Mouse (Mus musculus): ENCODE data around the gene Sys1. TPM values are rescaled to one million over a fixed set of nuclear protein-coding genes. Genes with fewer than 3 reads are reported as not detected.

The Sys1 gene
- polyA plus RNA-seq, 1 experiment from 2014 or later = 60.6 TPM

DNA sequence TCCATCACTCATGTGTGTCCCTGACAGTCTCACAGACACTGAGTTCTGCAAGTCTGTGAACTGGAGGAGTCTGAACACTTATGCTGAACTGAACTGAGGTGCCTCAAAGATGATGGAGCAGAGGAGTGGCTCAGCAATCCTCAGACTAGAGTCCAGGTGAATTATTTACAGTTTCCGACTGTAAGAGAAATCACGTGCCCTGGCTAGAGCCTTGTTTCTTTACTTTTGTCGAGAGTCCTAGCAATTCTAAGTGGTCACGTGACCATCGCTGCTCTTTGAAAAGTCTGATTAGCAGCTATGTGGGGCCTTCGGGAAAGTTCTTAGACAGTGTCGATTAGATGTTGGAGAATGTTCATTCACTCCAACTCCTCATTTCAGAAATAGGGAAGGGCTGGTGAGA lies 1.2 kb downstream of the Sys1 start:
- no peaks in the 10 kb centered on the region for H3K27me3 ChIP-seq (replicated peaks)
- H3K9ac ChIP-seq = no peak overlapping the region
- H3K4me2 ChIP-seq = peak overlapping the region; percentile 8; the same call in 1 of the 2 replicates
- H3K27ac ChIP-seq = peak overlapping the region; percentile 83
- H3K9me3 ChIP-seq = no peaks in the 10 kb centered on the region
- ATAC-seq (ENCODE audit: insufficient read depth, low FRiP score, low read depth) = peak; percentile 50
- WGBS = 32% methylated on average over 7 of the region's 7 CpGs
- H3K4me1 ChIP-seq = peaks cover 31% of the 10 kb centered on the region
- no peak overlapping the region for H3K4me3 ChIP-seq (replicated peaks)
- H3K36me3 ChIP-seq = no peaks in the 10 kb centered on the region

DNA sequence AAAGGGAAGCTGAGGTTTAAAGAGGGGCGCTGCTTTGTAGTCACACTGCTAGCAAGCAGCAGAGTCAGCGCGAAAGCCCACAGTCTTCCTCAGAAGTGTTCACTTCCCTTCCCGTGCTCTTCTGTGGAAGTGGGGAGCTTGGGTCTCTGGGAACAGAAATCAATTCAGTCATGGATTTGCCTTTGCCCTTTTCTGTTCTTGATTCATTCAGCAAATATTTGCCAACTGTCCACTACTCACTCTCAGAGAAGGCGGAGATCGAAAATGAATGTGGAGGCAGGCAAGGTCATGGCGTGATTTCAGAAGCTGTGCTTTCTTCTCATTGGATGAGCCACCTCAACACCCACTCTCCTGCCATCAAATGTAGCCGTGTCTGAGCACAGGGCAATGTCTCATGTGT lies 1.8 kb downstream of the Sys1 start:
- Histone ChIP-seq H3K4me2 (0 out of 2 replicates have a peak overlapping the region, but pooled peaks have one; percentile 11), H3K9ac (no peak overlapping the region), H3K36me3 (no peaks in the 10 kb centered on the region), H3K4me1 (peaks cover 31% of the 10 kb centered on the region), H3K27ac (peak overlapping the region; percentile 83), H3K9me3 (no peaks in the 10 kb centered on the region), H3K27me3 (replicated peaks) (no peaks in the 10 kb centered on the region), H3K4me3 (replicated peaks) (no peak overlapping the region)
- 64% methylated on average over 8 of the region's 8 CpGs for WGBS
- ATAC-seq (ENCODE audit: insufficient read depth, low FRiP score, low read depth) = no peak

DNA sequence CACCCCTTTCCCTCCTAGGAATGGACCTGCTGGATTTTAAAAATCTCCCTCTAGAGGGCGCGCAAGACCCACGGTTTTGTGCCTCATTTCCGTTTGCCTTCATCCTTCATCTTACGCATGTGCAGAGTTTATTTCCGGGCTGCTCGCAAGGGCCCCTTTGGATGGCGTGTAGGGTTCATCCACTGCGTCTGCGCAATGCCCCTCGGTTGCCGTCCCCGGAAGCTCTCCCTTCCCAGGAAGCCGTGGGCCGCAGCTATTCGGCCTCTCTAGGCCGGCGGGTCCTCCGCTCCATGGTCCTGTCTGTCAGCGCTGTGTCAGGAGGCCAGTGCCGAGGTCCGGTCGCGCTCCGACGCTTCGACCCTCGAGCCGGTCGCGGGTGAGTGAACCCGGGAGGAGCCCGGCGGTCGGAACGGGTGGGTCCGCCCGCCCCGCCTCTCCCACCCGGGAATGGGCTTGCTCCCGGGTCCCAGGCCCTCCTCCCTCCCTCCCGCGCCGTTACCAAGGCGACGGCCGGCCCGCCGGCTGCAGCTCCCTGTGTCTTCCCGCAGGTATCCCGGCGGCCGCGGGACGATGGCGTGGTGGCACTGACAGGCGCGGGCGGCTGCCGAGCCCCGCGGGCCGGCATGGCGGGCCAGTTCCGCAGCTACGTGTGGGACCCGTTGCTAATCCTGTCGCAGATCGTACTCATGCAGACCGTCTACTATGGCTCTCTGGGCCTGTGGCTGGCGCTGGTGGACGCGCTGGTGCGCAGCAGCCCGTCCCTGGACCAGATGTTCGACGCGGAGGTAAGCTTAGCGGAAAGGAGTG lies 4.2 kb downstream of the Sys1 start, which contains the start of gene Gm20458:
TSS of gene Gm20458 (plus strand) at position 223 of the 807 bp plus-strand sequence.
- under 1% methylated on average over 69 of the region's 79 CpGs for WGBS
- peaks cover 15% of the 10 kb centered on the region for H3K36me3 ChIP-seq
- ATAC-seq (ENCODE audit: insufficient read depth, low FRiP score, low read depth) = peak; percentile 94
- peak within 1 kb of the TSS; percentile 68 for H3K4me3 ChIP-seq (replicated peaks)
- no peaks in the 10 kb centered on the region for H3K27me3 ChIP-seq (replicated peaks)
- peaks cover 13% of the 10 kb centered on the region for H3K4me1 ChIP-seq
- H3K4me2 ChIP-seq = peak within 1 kb of the TSS; percentile 63
- peak within 1 kb of the TSS; percentile 55; the same call in 1 of the 2 replicates for H3K9ac ChIP-seq
- H3K27ac ChIP-seq = peak within 1 kb of the TSS; percentile 82
- H3K9me3 ChIP-seq = no peaks in the 10 kb centered on the region

DNA sequence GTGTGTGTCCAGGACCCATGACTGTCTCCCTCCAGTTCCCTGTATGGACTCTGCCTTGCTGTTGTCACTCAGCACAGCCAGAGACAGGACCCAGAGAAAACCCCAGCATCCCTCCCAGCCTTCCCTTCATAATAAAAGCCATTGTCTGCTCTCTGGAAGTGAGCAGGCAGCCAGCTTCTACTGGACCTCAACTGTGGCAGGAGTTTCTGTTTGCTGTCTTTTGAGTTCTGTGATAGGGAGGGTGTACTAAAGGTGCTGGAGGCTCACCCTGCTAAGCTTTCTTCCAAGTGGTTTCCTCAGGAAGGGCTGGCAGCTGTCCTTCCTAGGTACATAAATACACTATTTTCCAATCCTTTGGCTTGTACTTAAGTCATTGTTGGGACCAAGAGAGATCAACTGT lies 8.4 kb downstream of the Sys1 start:
- no peak for ATAC-seq (ENCODE audit: insufficient read depth, low FRiP score, low read depth)
- Histone ChIP-seq H3K4me2 (no peak overlapping the region), H3K9me3 (no peaks in the 10 kb centered on the region), H3K27ac (no peak overlapping the region), H3K4me3 (replicated peaks) (no peak overlapping the region), H3K27me3 (replicated peaks) (no peaks in the 10 kb centered on the region), H3K4me1 (peaks cover 5% of the 10 kb centered on the region), H3K9ac (no peak overlapping the region), H3K36me3 (peaks cover 15% of the 10 kb centered on the region)

DNA sequence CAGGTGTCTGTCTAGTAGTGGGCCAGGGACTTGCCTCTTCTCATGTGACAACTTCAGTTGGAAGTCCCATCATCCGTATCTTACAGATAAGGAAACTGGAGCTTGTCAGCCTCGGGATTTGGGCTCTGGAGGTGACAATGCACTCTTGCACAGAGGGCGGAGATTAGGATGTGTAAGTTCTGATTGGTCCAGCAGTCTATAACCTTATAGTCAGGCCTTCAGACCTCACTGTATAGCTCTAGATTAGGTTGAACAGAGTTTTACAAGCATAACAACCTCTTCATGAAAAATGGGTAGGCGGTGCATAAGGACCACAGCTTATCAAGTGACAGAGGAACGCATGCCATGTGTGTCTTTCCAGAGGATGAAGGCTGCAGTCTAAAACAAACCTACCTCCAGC lies 10.0 kb downstream of the Sys1 start:
- H3K4me2 ChIP-seq = no peak overlapping the region
- H3K9me3 ChIP-seq = no peaks in the 10 kb centered on the region
- ATAC-seq (ENCODE audit: insufficient read depth, low FRiP score, low read depth) = no peak
- peaks cover 4% of the 10 kb centered on the region for H3K4me1 ChIP-seq
- no peak overlapping the region for H3K4me3 ChIP-seq (replicated peaks)
- WGBS = 70% methylated on average over 5 of the region's 5 CpGs
- peaks cover 15% of the 10 kb centered on the region for H3K36me3 ChIP-seq
- H3K27me3 ChIP-seq (replicated peaks) = no peaks in the 10 kb centered on the region
- H3K9ac ChIP-seq = no peak overlapping the region
- H3K27ac ChIP-seq = no peak overlapping the region

DNA sequence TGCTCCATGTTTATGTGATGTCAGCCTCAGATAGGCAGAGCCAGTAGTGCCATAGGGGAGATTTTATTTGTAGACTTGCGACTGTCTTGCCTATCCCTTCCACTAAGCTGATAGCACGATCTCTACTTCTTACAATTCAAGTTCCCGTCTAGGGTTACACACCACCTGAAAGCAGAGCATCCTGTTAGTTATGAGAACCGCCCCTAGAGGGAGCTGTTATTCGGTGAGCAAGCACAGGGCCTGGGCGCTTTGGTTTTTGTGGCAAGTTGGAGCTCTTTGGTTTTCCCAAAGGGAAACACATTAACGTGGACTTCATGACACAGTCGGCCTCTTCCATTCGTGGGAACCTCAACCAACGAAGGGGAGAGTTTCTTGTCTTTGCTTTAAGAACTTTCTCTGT lies 13.5 kb downstream of the Sys1 start:
- Histone ChIP-seq H3K4me2 (no peak overlapping the region), H3K27ac (no peak overlapping the region), H3K27me3 (replicated peaks) (no peaks in the 10 kb centered on the region), H3K36me3 (0 out of 2 replicates have a peak, but pooled peaks cover 6% of the 10 kb centered on the region), H3K9ac (no peak overlapping the region), H3K9me3 (no peaks in the 10 kb centered on the region), H3K4me1 (no peaks in the 10 kb centered on the region), H3K4me3 (replicated peaks) (no peak overlapping the region)
- ATAC-seq (ENCODE audit: insufficient read depth, low FRiP score, low read depth) = no peak
- WGBS = 28% methylated on average over 10 of the region's 10 CpGs

DNA sequence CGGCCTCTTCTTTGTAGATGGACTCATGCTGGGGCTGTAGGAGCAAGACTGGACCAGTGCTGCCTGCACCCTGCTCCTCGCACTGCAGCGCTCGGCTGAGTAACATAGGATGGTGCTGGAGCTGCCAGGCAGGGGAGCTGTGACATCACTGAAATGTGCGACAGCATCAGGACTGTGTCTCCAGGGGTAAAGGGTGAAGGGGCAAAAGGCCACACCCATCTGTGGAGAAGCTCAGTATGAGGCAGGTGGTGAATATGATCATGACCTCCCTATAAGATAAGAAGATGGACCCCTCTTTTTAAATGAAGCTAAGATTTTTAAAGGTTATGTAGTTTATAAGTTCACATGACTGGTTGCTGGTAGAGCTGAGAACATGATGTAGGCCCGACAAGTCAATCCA lies 16.9 kb downstream of the Sys1 start, which contains the start of gene Trp53tg5:
TSS of gene Trp53tg5 (minus strand) at position 101 of the 400 bp plus-strand sequence.
- 83% methylated on average over 6 of the region's 6 CpGs for WGBS
- Histone ChIP-seq H3K4me3 (replicated peaks) (no peak within 1 kb of the TSS), H3K27me3 (replicated peaks) (no peaks in the 10 kb centered on the region), H3K4me2 (no peak within 1 kb of the TSS), H3K9ac (no peak within 1 kb of the TSS), H3K36me3 (0 out of 2 replicates have a peak, but pooled peaks cover 2% of the 10 kb centered on the region), H3K4me1 (no peaks in the 10 kb centered on the region), H3K9me3 (no peaks in the 10 kb centered on the region), H3K27ac (no peak within 1 kb of the TSS)
- no peak for ATAC-seq (ENCODE audit: insufficient read depth, low FRiP score, low read depth)

DNA sequence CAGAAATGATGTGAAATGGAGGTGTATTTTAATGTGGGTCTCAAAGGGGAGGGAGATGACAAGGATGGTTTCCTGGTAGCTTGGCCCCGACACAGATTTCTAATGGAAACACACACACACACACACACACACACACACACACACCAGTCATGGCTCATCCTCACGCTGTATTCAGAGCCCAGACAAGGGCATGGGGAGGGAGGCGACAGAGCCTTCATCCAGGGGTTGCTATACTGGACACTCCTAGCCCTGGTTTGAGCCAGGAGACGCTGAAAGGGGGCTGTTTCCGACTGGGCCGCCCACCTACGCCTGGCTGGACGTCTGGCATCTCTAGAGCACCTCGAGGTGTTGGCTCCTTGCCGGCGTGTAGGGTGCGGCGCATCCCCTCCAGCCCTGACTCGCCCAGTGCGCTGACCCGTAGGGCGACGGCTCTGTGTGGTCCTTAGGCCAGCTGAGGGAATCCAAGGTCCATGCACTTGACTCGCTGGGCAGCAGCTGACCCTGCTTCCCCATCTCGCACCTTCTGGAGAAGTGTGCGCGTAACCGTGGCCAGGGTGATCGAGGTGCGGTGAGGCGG lies 29.0 kb downstream of the Sys1 start, which contains the start of gene Dbndd2:
TSS of gene Dbndd2 (plus strand) at position 426 of the 577 bp plus-strand sequence.
- ATAC-seq (ENCODE audit: insufficient read depth, low FRiP score, low read depth) = peak; percentile 59
- H3K27ac ChIP-seq = no peak within 1 kb of the TSS

DNA sequence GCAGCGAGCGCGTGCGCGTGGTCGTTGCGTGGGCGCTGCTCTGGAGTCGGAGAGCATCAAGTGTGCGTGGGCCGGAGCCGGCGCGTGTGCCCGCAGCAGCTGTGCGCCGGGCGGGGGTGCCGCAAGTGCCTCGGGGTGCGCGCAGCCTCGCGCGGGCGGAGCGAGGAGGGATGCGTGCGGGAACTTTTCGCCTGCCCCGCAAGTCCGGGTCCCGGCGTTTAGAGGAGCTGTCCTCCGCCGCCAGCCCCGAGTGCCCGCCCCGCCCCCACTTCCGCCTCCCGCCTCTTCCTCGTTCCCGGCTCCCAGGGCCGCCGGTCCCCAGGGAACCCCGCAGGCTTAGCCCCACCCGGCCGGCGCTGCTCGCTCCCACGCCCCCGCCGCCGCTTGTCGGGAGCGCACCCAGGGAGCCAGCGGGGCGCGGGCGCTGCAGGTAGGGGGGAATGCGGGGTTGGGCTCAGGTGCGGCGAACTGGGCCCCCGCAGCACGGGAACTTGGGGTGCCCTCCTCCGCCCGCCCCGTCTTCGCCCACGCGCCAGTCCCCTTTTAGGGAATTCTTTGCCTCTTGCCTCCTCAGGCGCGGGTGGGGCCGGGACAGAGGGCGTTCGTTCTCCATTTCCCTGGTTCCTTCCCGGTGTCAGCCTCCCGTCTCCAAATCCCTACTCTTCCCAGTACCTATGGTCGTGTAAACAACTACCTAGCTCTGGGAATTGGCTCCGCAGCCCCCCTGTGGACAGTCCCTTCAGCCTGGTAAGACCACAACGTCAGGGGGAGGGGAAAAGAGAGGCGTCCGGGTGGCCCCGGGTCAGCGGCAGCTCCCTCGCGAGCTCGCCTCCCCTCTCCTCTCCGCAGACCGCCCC lies 29.7 kb downstream of the Sys1 start:
- Histone ChIP-seq H3K9ac (peak overlapping the region; percentile 54), H3K4me3 (replicated peaks) (peak overlapping the region; percentile 74), H3K27ac (no peak overlapping the region), H3K4me1 (peaks cover 11% of the 10 kb centered on the region; the same call in 1 of the 2 replicates), H3K27me3 (replicated peaks) (peaks cover 5% of the 10 kb centered on the region; the same call in 1 of the 2 replicates), H3K4me2 (peak overlapping the region; percentile 100), H3K9me3 (no peaks in the 10 kb centered on the region), H3K36me3 (0 out of 2 replicates have a peak, but pooled peaks cover 5% of the 10 kb centered on the region)
- peak; percentile 65 for ATAC-seq (ENCODE audit: insufficient read depth, low FRiP score, low read depth)
- under 1% methylated on average over 77 of the region's 90 CpGs for WGBS

More for the DNA sequence above, 29.0 kb downstream of the Sys1 start, which contains the start of gene Dbndd2:
- H3K27me3 ChIP-seq (replicated peaks) = peaks cover 5% of the 10 kb centered on the region; the same call in 1 of the 2 replicates
- H3K4me3 ChIP-seq (replicated peaks) = peak within 1 kb of the TSS; percentile 74
- WGBS = 4% methylated on average over 25 of the region's 26 CpGs
- H3K4me1 ChIP-seq = peaks cover 11% of the 10 kb centered on the region; the same call in 1 of the 2 replicates
- H3K9me3 ChIP-seq = no peaks in the 10 kb centered on the region
- peak within 1 kb of the TSS; percentile 100 for H3K4me2 ChIP-seq
- 0 out of 2 replicates have a peak, but pooled peaks cover 5% of the 10 kb centered on the region for H3K36me3 ChIP-seq
- peak within 1 kb of the TSS; percentile 54 for H3K9ac ChIP-seq

DNA sequence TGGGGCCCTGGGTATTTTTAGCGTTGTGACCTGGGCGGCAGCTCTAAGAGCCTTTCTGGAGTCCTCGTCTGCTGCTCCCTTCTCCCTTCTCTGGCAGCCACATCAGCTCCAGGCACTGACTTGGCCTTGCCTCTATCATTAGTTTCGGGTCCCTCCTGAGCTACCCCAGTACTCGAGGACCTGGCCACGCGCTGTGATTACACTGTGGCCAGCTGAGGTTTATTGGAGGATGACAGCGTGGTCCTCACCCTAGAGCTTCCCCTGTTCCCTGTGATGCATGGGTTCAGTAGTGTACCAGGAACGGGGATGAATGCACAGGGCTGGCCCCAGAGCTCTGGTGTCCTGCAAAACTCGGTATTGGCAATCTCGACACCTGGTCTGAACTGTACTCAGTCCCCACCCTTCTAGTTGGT lies 30.4 kb downstream of the Sys1 start:
- Histone ChIP-seq H3K27ac (no peak overlapping the region), H3K4me3 (replicated peaks) (peak overlapping the region; percentile 74), H3K36me3 (0 out of 2 replicates have a peak, but pooled peaks cover 5% of the 10 kb centered on the region), H3K4me1 (peaks cover 11% of the 10 kb centered on the region; the same call in 1 of the 2 replicates), H3K27me3 (replicated peaks) (peaks cover 5% of the 10 kb centered on the region; the same call in 1 of the 2 replicates), H3K4me2 (peak overlapping the region; percentile 100), H3K9ac (peak overlapping the region; percentile 54), H3K9me3 (no peaks in the 10 kb centered on the region)
- WGBS = 10% methylated on average over 11 of the region's 11 CpGs
- no peak for ATAC-seq (ENCODE audit: insufficient read depth, low FRiP score, low read depth)

DNA sequence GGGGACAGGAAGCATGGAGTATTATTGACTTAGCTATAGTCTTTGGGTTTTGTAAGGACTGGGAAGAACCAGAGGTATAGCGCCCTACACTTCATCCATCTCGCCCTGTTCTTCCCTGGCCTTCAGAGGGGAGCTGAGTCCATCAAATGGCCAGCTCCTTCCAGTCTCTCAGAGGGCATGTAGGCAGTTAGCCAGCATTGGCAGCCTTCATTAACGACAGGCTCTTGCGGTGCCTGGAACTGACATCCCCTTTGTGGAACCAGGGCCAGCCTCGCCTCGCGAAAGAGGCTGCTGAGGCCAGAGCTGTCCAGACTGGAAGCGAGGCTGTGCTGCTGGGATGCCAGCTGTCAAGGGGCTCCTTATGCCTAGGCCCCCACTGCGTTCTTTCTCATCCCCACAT lies 31.0 kb downstream of the Sys1 start:
- WGBS = 70% methylated on average over 9 of the region's 9 CpGs
- Histone ChIP-seq H3K4me3 (replicated peaks) (no peak overlapping the region), H3K27ac (no peak overlapping the region), H3K27me3 (replicated peaks) (peaks cover 5% of the 10 kb centered on the region; the same call in 1 of the 2 replicates), H3K4me1 (peaks cover 11% of the 10 kb centered on the region; the same call in 1 of the 2 replicates), H3K9me3 (no peaks in the 10 kb centered on the region), H3K9ac (no peak overlapping the region), H3K4me2 (no peak overlapping the region), H3K36me3 (0 out of 2 replicates have a peak, but pooled peaks cover 5% of the 10 kb centered on the region)
- no peak for ATAC-seq (ENCODE audit: insufficient read depth, low FRiP score, low read depth)

Data from stomach, embryonic 15.5 days (tissue).